Mouse (Mus musculus): ENCODE data around the gene Iqgap2. TPM values are rescaled to one million over a fixed set of nuclear protein-coding genes. Genes with fewer than 3 reads are reported as not detected.

Gene Iqgap2
- polyA plus RNA-seq, 1 experiment from 2014 or later, result 24.7 TPM

DNA sequence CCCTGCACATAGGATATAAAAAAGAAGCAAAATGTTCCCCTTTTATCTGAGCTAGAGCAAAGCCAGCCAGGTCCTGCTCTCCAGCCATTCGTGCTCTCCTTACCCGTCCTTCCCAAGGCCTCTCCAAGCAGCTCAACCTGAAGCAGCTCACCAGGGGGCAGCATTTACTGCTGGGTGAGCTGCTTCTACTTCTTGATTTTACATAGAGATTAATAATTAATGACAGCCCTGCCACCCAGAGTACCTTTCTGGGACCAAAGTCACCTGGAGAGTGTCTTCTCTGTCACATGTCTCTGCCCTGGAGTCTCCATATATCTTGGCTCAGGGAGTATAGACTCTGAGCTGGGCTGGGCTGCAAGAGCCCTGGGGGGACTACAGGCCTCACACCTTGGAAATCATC lies 114.5 kb downstream of the Iqgap2 start:
- ATAC-seq (replicated peaks; ENCODE audit: low FRiP score, low TSS enrichment, low read depth) (peak; percentile 63; the same call in 1 of the 2 replicates), DNase-seq (ENCODE audit: low spot score) (peak; percentile 72)
- H3K9me3 ChIP-seq (ENCODE audit: control insufficient read depth, low read length), result no peaks in the 10 kb centered on the region
- H3K9ac ChIP-seq (ENCODE audit: low read length), result no peak overlapping the region
- WGBS, result 14% methylated on average over 2 of the region's 2 CpGs
- no peak overlapping the region for H3K4me3 ChIP-seq (ENCODE audit: low read depth, low read length)
- H3K4me1 ChIP-seq (replicated peaks; ENCODE audit: control insufficient read depth, insufficient read depth, low read length), result peaks cover 30% of the 10 kb centered on the region
- H3K36me3 ChIP-seq (ENCODE audit: control insufficient read depth, insufficient read depth, low read length), result no peaks in the 10 kb centered on the region
- no peaks in the 10 kb centered on the region for H3K27me3 ChIP-seq (replicated peaks; ENCODE audit: control insufficient read depth, insufficient read depth, low read length)
- H3K4me2 ChIP-seq (ENCODE audit: low read length), result no peak overlapping the region
- no peak overlapping the region for H3K27ac ChIP-seq (ENCODE audit: low read depth)

DNA sequence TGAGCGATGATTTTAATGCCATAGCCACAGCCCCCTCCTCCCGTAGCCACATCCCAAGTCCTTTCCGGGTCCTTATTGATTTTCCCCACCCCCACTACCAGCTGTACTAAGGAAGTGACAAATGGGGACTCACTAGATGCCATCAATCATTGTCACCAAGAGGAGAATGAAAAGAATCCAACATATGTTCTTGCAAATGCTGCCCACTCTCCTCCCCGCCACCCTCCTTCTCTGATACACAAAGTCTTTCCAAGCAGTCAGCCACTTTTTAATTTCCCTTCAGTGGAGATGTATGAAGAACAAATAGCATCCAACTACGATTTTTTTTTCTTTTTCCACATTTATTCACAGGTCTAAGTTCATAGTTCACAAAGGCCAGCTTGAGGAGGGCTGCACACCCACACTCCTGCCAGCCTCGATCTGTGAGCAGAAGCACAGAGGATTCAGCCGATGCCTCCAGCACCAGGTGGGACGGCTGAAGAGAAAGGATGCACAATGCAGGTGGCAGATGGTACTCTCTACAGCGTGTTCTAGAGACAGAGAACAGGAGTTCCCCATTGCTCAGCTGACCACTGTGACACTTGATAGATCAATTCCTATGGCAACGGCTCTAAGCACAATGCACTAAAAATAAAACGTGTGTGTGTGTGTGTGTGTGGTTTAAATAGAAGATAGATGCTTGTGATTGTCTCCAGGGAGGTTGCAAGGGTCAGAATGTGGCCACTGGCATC lies 116.6 kb downstream of the Iqgap2 start:
- Histone ChIP-seq H3K27me3 (replicated peaks; ENCODE audit: control insufficient read depth, insufficient read depth, low read length) (no peaks in the 10 kb centered on the region), H3K9ac (ENCODE audit: low read length) (no peak overlapping the region), H3K4me3 (ENCODE audit: low read depth, low read length) (no peak overlapping the region), H3K27ac (ENCODE audit: low read depth) (no peak overlapping the region), H3K36me3 (ENCODE audit: control insufficient read depth, insufficient read depth, low read length) (no peaks in the 10 kb centered on the region), H3K4me2 (ENCODE audit: low read length) (no peak overlapping the region), H3K9me3 (ENCODE audit: control insufficient read depth, low read length) (no peaks in the 10 kb centered on the region), H3K4me1 (replicated peaks; ENCODE audit: control insufficient read depth, insufficient read depth, low read length) (peaks cover 36% of the 10 kb centered on the region)
- 49% methylated on average over 11 of the region's 11 CpGs for WGBS
- ATAC-seq (replicated peaks; ENCODE audit: low FRiP score, low TSS enrichment, low read depth) (no peak), DNase-seq (ENCODE audit: low spot score) (no peak)

DNA sequence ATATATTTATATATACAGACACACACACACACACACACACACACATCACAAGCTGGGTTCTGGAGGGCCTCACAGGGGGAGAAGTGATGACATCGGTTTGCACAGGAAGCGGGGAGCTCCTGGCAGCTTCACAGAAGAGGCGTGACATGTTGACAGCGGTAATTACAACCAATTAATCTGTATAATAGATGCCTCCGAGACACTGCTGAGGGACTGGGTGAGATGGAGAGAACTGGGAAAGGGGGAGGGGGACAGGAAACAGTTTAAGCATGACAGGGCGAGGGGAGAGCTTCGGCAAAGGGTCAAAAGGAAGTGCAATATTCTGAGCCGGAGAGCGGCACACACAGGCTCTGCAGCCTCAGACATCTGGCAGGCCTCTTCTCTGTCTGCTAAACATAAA lies 126.7 kb downstream of the Iqgap2 start:
- Histone ChIP-seq H3K4me3 (ENCODE audit: low read depth, low read length) (no peak overlapping the region), H3K27ac (ENCODE audit: low read depth) (peak overlapping the region; percentile 89), H3K36me3 (ENCODE audit: control insufficient read depth, insufficient read depth, low read length) (no peaks in the 10 kb centered on the region), H3K4me1 (replicated peaks; ENCODE audit: control insufficient read depth, insufficient read depth, low read length) (peaks cover 21% of the 10 kb centered on the region), H3K9ac (ENCODE audit: low read length) (no peak overlapping the region), H3K27me3 (replicated peaks; ENCODE audit: control insufficient read depth, insufficient read depth, low read length) (no peaks in the 10 kb centered on the region), H3K9me3 (ENCODE audit: control insufficient read depth, low read length) (no peaks in the 10 kb centered on the region), H3K4me2 (ENCODE audit: low read length) (peak overlapping the region; percentile 7)
- ATAC-seq (replicated peaks; ENCODE audit: low FRiP score, low TSS enrichment, low read depth) (peak; percentile 85), DNase-seq (ENCODE audit: low spot score) (peak; percentile 80)
- 22% methylated on average over 9 of the region's 9 CpGs for WGBS

DNA sequence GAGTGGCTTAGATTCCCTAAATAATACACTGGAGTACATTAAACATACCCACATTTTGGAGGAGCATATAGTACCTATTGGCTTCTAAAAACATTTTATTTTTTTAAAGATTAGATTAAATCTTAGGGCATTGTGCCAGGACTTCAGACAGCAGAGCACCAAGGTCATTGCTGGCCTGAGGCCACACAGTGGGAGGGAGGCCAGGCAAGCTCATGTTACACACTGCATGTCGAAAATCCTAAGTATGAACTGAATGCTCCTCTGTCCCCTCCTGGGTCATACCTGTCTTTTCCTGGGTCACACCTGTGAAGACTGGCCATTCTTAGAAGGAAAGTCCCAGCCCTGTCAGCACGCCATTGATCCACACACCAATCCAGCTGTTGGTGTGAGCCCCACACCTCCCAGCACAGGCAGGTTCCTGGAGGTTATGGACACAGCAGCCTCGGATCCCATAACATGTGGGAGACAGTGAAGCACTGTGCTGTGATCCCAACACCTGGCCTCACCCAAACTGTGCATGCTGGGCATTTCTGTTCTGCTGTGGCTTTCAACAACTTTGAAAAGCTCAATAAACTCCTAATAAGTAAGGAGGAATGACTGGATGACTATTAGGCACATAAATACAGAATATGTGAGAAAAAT lies 127.7 kb downstream of the Iqgap2 start:
- no peak overlapping the region for H3K9ac ChIP-seq (ENCODE audit: low read length)
- no peaks in the 10 kb centered on the region for H3K9me3 ChIP-seq (ENCODE audit: control insufficient read depth, low read length)
- WGBS, result 35% methylated on average over 3 of the region's 3 CpGs
- no peak overlapping the region for H3K4me2 ChIP-seq (ENCODE audit: low read length)
- H3K4me1 ChIP-seq (replicated peaks; ENCODE audit: control insufficient read depth, insufficient read depth, low read length), result peaks cover 21% of the 10 kb centered on the region
- H3K36me3 ChIP-seq (ENCODE audit: control insufficient read depth, insufficient read depth, low read length), result no peaks in the 10 kb centered on the region
- DNase-seq (ENCODE audit: low spot score), result no peak
- no peaks in the 10 kb centered on the region for H3K27me3 ChIP-seq (replicated peaks; ENCODE audit: control insufficient read depth, insufficient read depth, low read length)
- H3K27ac ChIP-seq (ENCODE audit: low read depth), result peak overlapping the region; percentile 89
- H3K4me3 ChIP-seq (ENCODE audit: low read depth, low read length), result no peak overlapping the region
- no peak for ATAC-seq (replicated peaks; ENCODE audit: low FRiP score, low TSS enrichment, low read depth)

DNA sequence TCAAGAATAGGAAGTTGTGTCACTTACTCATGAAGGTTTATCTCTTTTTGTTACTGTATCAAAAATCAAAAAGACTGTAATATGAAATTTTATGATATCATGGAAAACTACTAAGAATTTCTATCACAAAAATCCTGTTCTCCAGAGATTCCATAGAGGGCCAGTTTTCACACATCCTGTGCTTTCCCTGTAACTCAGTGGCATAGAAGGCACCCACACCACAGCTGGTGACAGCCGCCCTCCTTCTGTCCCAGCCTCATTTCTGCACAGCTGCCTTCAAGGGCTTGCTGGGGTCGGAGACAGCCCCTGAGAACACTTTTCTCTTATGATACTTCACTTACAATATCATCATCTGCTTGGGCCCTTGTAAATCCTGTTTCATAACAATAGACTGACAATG lies 131.9 kb downstream of the Iqgap2 start:
- peaks cover 9% of the 10 kb centered on the region for H3K4me1 ChIP-seq (replicated peaks; ENCODE audit: control insufficient read depth, insufficient read depth, low read length)
- DNase-seq (ENCODE audit: low spot score) (no peak), ATAC-seq (replicated peaks; ENCODE audit: low FRiP score, low TSS enrichment, low read depth) (no peak)
- H3K27ac ChIP-seq (ENCODE audit: low read depth), result no peak overlapping the region
- 83% methylated on average over 2 of the region's 2 CpGs for WGBS
- no peak overlapping the region for H3K4me2 ChIP-seq (ENCODE audit: low read length)
- no peaks in the 10 kb centered on the region for H3K36me3 ChIP-seq (ENCODE audit: control insufficient read depth, insufficient read depth, low read length)
- H3K4me3 ChIP-seq (ENCODE audit: low read depth, low read length), result no peak overlapping the region
- no peaks in the 10 kb centered on the region for H3K9me3 ChIP-seq (ENCODE audit: control insufficient read depth, low read length)
- no peaks in the 10 kb centered on the region for H3K27me3 ChIP-seq (replicated peaks; ENCODE audit: control insufficient read depth, insufficient read depth, low read length)
- no peak overlapping the region for H3K9ac ChIP-seq (ENCODE audit: low read length)

DNA sequence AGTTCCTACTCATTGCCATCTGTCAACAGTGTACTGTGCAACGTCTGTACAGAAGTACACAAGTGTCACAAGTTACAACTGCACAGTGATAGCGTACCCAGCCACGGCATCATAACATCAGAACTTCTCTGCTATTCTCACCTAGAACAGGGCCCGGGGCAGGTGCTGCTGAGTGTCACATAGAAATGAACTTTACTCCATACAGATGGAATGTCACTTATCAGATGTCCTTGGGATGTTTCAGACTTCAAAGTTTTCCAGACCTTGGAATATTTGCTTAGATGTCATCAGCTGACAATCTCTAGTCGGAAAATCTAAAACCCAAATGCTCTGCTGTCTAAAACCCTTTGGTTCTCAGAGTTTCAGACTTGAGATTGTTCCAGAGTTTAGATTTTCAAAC lies 137.4 kb downstream of the Iqgap2 start:
- H3K4me2 ChIP-seq (ENCODE audit: low read length), result no peak overlapping the region
- H3K9ac ChIP-seq (ENCODE audit: low read length), result no peak overlapping the region
- H3K4me1 ChIP-seq (replicated peaks; ENCODE audit: control insufficient read depth, insufficient read depth, low read length), result no peaks in the 10 kb centered on the region
- DNase-seq (ENCODE audit: low spot score) (no peak), ATAC-seq (replicated peaks; ENCODE audit: low FRiP score, low TSS enrichment, low read depth) (no peak)
- H3K4me3 ChIP-seq (ENCODE audit: low read depth, low read length), result no peak overlapping the region
- no peak overlapping the region for H3K27ac ChIP-seq (ENCODE audit: low read depth)
- H3K27me3 ChIP-seq (replicated peaks; ENCODE audit: control insufficient read depth, insufficient read depth, low read length), result no peaks in the 10 kb centered on the region
- 0 out of 2 replicates have a peak, but pooled peaks cover 4% of the 10 kb centered on the region for H3K36me3 ChIP-seq (ENCODE audit: control insufficient read depth, insufficient read depth, low read length)
- 76% methylated on average over 5 of the region's 5 CpGs for WGBS
- no peaks in the 10 kb centered on the region for H3K9me3 ChIP-seq (ENCODE audit: control insufficient read depth, low read length)

DNA sequence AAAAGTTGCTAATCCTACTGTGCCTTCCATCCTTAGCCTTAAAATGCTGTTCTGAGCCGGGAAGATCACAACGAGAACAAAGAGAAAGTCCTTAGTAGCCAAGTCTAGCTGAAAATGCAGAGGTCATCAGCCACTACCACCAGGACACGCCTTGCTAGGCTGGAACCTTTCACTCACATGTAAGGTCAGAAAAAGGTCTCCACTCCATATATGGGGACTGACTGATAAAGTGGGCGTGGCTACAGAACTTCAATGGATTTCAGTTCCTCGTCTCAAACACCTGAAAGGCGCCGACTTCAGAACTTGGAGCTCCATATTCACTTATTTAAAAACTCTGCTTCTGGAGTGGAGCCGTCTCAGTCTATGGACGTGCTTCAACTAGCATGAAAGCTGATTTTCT lies 139.3 kb downstream of the Iqgap2 start:
- Histone ChIP-seq H3K9me3 (ENCODE audit: control insufficient read depth, low read length) (no peaks in the 10 kb centered on the region), H3K27me3 (replicated peaks; ENCODE audit: control insufficient read depth, insufficient read depth, low read length) (no peaks in the 10 kb centered on the region), H3K36me3 (ENCODE audit: control insufficient read depth, insufficient read depth, low read length) (0 out of 2 replicates have a peak, but pooled peaks cover 4% of the 10 kb centered on the region), H3K4me1 (replicated peaks; ENCODE audit: control insufficient read depth, insufficient read depth, low read length) (no peaks in the 10 kb centered on the region), H3K4me3 (ENCODE audit: low read depth, low read length) (no peak overlapping the region), H3K27ac (ENCODE audit: low read depth) (no peak overlapping the region), H3K4me2 (ENCODE audit: low read length) (no peak overlapping the region), H3K9ac (ENCODE audit: low read length) (no peak overlapping the region)
- ATAC-seq (replicated peaks; ENCODE audit: low FRiP score, low TSS enrichment, low read depth), result no peak
- no peak for DNase-seq (ENCODE audit: low spot score)
- WGBS, result 81% methylated on average over 9 of the region's 9 CpGs

DNA sequence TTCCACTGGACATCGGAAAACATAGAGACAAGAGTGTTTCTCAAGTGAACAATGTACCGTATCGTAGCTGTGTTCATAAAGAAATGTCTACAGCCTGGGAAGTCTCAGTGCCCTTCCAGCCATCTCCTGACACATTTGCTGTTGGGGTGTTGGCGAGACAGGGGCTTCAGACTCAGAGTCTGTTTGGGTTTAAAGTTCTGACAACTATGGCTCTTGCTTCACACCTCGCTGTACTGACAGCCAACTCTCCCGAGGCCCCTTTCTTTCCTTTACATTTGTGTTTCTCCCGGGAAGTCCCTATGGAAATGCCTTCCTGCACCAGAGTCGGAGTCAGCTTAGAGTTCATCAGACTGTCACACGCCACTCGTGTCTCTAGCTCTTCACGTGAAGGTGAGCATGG lies 144.2 kb downstream of the Iqgap2 start:
- H3K4me1 ChIP-seq (replicated peaks; ENCODE audit: control insufficient read depth, insufficient read depth, low read length), result peaks cover 34% of the 10 kb centered on the region
- H3K27me3 ChIP-seq (replicated peaks; ENCODE audit: control insufficient read depth, insufficient read depth, low read length), result no peaks in the 10 kb centered on the region
- peak overlapping the region; percentile 93; the same call in 1 of the 2 replicates for H3K27ac ChIP-seq (ENCODE audit: low read depth)
- 0 out of 2 replicates have a peak, but pooled peaks cover 4% of the 10 kb centered on the region for H3K36me3 ChIP-seq (ENCODE audit: control insufficient read depth, insufficient read depth, low read length)
- no peak overlapping the region for H3K9ac ChIP-seq (ENCODE audit: low read length)
- 66% methylated on average over 11 of the region's 11 CpGs for WGBS
- DNase-seq (ENCODE audit: low spot score), result no peak
- no peak overlapping the region for H3K4me2 ChIP-seq (ENCODE audit: low read length)
- ATAC-seq (replicated peaks; ENCODE audit: low FRiP score, low TSS enrichment, low read depth), result no peak
- no peaks in the 10 kb centered on the region for H3K9me3 ChIP-seq (ENCODE audit: control insufficient read depth, low read length)
- H3K4me3 ChIP-seq (ENCODE audit: low read depth, low read length), result no peak overlapping the region
